Mouse (Mus musculus): ENCODE data around the gene Gm20388.

GRCm38 (mm10) chr8:123342253-123342652 lies 3431.6 kb downstream of the Gm20388 start:
- TF ChIP-seq CTCF (IDR thresholded peaks at IDR 0.05; ENCODE audit: control insufficient read depth, insufficient read depth, low read length) (no peak), POLR2A (IDR thresholded peaks at IDR 0.05; ENCODE audit: borderline replicate concordance, control insufficient read depth, low read depth, low read length) (no peak)

Measured in bone marrow, adult 2 months (tissue).